Mouse (Mus musculus) limb, embryonic 14.5 days (tissue): Measurements from ENCODE around the gene Pfdn6. TPM values are rescaled to one million over a fixed set of nuclear protein-coding genes. Genes with fewer than 3 reads are reported as not detected.
A peak's percentile ranks its signal among the peaks of the same experiment; 100 is the strongest.

Experiments
- ATAC-seq: fragments of 200-750 bp; cut with Nextera tagmentation; 2 replicates; pipeline ENCODE4 v1.8.0; 2017; ENCODE audit warnings: low read depth, moderate number of reproducible peaks, moderate TSS enrichment; ENCODE audit not compliant: low FRiP score
- DNase-seq: peaks from one replicate; pipeline ENCODE4 v3.0.0-alpha.2; 2015; ENCODE audit warnings: low spot score
- H3K27ac ChIP-seq: fragments of 300-500 bp; sonication (generic); replicated peaks from 2 replicates; pipeline ENCODE4 v1.5.1; 2014; ENCODE audit warnings: low read depth, mild to moderate bottlenecking, low read length, moderate library complexity, mixed read lengths
- H3K27me3 ChIP-seq: fragments of 300-500 bp; sonication (generic); 2 replicates; pipeline ENCODE4 v1.6.1; 2014; ENCODE audit warnings: low read length, mixed read lengths; ENCODE audit not compliant: control insufficient read depth, insufficient read depth
- H3K36me3 ChIP-seq: fragments of 300-500 bp; sonication (generic); 2 replicates; pipeline ENCODE4 v1.6.1; 2014; ENCODE audit warnings: mild to moderate bottlenecking, low read length, moderate library complexity, mixed read lengths; ENCODE audit not compliant: control insufficient read depth, insufficient read depth
- H3K4me1 ChIP-seq: fragments of 300-500 bp; sonication (generic); 2 replicates; pipeline ENCODE4 v1.6.1; 2014; ENCODE audit warnings: antibody characterized with exemption, low read length, mixed read lengths; ENCODE audit not compliant: control insufficient read depth, insufficient read depth
- H3K4me2 ChIP-seq: fragments of 300-500 bp; sonication (generic); replicated peaks from 2 replicates; pipeline ENCODE4 v1.6.1; 2014; ENCODE audit warnings: low read depth, mild to moderate bottlenecking, low read length, moderate library complexity; ENCODE audit not compliant: severe bottlenecking
- H3K4me3 ChIP-seq: fragments of 300-500 bp; sonication (generic); replicated peaks from 2 replicates; pipeline ENCODE4 v1.5.1; 2014; ENCODE audit warnings: low read length
- H3K9ac ChIP-seq: fragments of 300-500 bp; sonication (generic); 2 replicates; pipeline ENCODE4 v1.6.1; 2014; ENCODE audit warnings: mild to moderate bottlenecking, low read depth, low read length, moderate library complexity; ENCODE audit not compliant: severe bottlenecking
- H3K9me3 ChIP-seq: fragments of 300-500 bp; sonication (generic); 2 replicates; pipeline ENCODE4 v1.6.1; 2016; ENCODE audit warnings: low read length; ENCODE audit not compliant: control insufficient read depth
- POLR2A ChIP-seq: fragments of 200-500 bp; IDR thresholded peaks from 2 replicates; pipeline ENCODE4 v1.8.0; 2012; ENCODE audit warnings: inconsistent platforms, mild to moderate bottlenecking, moderate library complexity, borderline replicate concordance; ENCODE audit not compliant: insufficient read depth, insufficient read length; ENCODE audit errors: extremely low read depth
- WGBS: fragments of 180-500 bp; shearing (Covaris S2); extraction: QIAGEN DNeasy Blood & Tissue Kit; methylation state at CpG from one replicate; pipeline ENCODE4 v1.1.7; 2014; 5-methylcytosine and 5-hydroxymethylcytosine counted together
- polyA plus RNA-seq, 2 experiments: library from polyadenylated mRNA; depleted of rRNA in 1 of 2; stranded (reverse) in 1 of 2; unstranded in 1 of 2; fragments of >200 nt; fragmentation: Nextera tagmentation in 1 of 2; extraction: Ambion mirVana in 1 of 2; gene quantifications; 2 replicates each; pipeline versions ENCODE4 v1.2.1 to v1.2.3; 2012 to 2014

Gene Pfdn6
- polyA plus RNA-seq, 2 experiments, result 104 to 135 TPM

- peak within 1 kb of the TSS; percentile 85 for H3K4me2 ChIP-seq
- no peak; the same call in 1 of the 2 replicates for TF ChIP-seq POLR2A
- H3K9ac ChIP-seq, result peak within 1 kb of the TSS; percentile 63
- DNase-seq (peak; percentile 83), ATAC-seq (peak; percentile 79)
- WGBS, result 3% methylated on average over 44 of the region's 45 CpGs
- peak within 1 kb of the TSS; percentile 43 for H3K4me3 ChIP-seq
- peaks cover 66% of the 10 kb centered on the region for H3K36me3 ChIP-seq
- H3K9me3 ChIP-seq, result no peaks in the 10 kb centered on the region
- peak within 1 kb of the TSS; percentile 88 for H3K27ac ChIP-seq
- no peaks in the 10 kb centered on the region for H3K27me3 ChIP-seq
- H3K4me1 ChIP-seq, result peaks cover 32% of the 10 kb centered on the region
These were observed 11.1 kb upstream of the Pfdn6 start, which contains the start of gene B3galt4 for GRCm38 (mm10) chr17:33951021-33951946. Gene B3galt4 (minus strand): TSS chr17:33951488.

GRCm38 (mm10) chr17:33950131-33950625 lies 10.0 kb upstream of the Pfdn6 start:
- DNase-seq (no peak), ATAC-seq (no peak)
- H3K9me3 ChIP-seq, result no peaks in the 10 kb centered on the region
- no peak for TF ChIP-seq POLR2A
- peak overlapping the region; percentile 88 for H3K27ac ChIP-seq
- no peaks in the 10 kb centered on the region for H3K27me3 ChIP-seq
- peak overlapping the region; percentile 63 for H3K9ac ChIP-seq
- H3K4me3 ChIP-seq, result peak overlapping the region; percentile 43
- peak overlapping the region; percentile 85 for H3K4me2 ChIP-seq
- 77% methylated on average over 10 of the region's 10 CpGs for WGBS
- peaks cover 32% of the 10 kb centered on the region for H3K4me1 ChIP-seq
- H3K36me3 ChIP-seq, result peaks cover 76% of the 10 kb centered on the region

- Histone ChIP-seq H3K36me3 (peaks cover 80% of the 10 kb centered on the region), H3K27me3 (no peaks in the 10 kb centered on the region), H3K9me3 (no peaks in the 10 kb centered on the region), H3K4me1 (peaks cover 25% of the 10 kb centered on the region), H3K4me2 (no peak overlapping the region), H3K27ac (no peak overlapping the region), H3K4me3 (no peak overlapping the region), H3K9ac (no peak overlapping the region)
- DNase-seq (no peak), ATAC-seq (no peak)
- no peak for TF ChIP-seq POLR2A
- 92% methylated on average over 19 of the region's 19 CpGs for WGBS
These were observed 8.9 kb upstream of the Pfdn6 start for GRCm38 (mm10) chr17:33948905-33949537.

- ATAC-seq (no peak), DNase-seq (no peak)
- H3K4me3 ChIP-seq, result no peak overlapping the region
- no peak overlapping the region for H3K9ac ChIP-seq
- 84% methylated on average over 22 of the region's 22 CpGs for WGBS
- H3K27me3 ChIP-seq, result no peaks in the 10 kb centered on the region
- H3K27ac ChIP-seq, result no peak overlapping the region
- TF ChIP-seq POLR2A, result no peak
- H3K4me2 ChIP-seq, result no peak overlapping the region
- peaks cover 79% of the 10 kb centered on the region for H3K36me3 ChIP-seq
- H3K9me3 ChIP-seq, result no peaks in the 10 kb centered on the region
- H3K4me1 ChIP-seq, result peaks cover 21% of the 10 kb centered on the region
These were observed 8.2 kb upstream of the Pfdn6 start for GRCm38 (mm10) chr17:33948090-33948904.
